Mouse (Mus musculus): ENCODE measurements around the gene Sept6. TPM values are rescaled to one million over a fixed set of nuclear protein-coding genes. Genes with fewer than 3 reads are reported as not detected.

The Sept6 gene
- polyA plus RNA-seq (2015; fragmentation: Nextera tagmentation; extraction: Ambion mirVana) = 5.0 and 5.9 TPM in 2 replicates

DNA sequence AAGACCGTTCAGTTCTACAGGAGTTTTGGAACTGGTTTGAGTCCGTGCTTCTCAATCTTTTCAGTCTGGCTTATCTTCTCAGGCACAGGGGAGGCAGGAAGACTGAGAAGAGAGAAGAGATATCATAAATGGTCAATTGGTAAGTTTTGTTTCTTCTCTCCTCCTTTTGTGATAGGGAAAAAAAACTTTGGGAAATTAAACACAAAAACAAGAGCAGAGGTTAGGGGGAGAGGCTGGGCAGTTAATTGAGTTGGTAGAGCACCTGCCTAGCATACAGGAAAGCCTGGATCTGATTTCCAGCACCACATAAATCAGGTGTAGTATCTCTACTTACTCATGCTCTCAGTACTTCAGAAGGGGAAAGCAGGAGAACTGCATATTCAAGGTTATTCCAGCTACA, at the start of gene Sept6:
TSS of gene Sept6 (minus strand) at position 101 of the 400 bp plus-strand sequence.
- Histone ChIP-seq H3K36me3 (no peaks in the 10 kb centered on the region), H3K4me2 (no peak within 1 kb of the TSS), H3K9ac (no peak within 1 kb of the TSS), H3K27me3 (no peaks in the 10 kb centered on the region), H3K4me3 (replicated peaks) (no peak within 1 kb of the TSS), H3K9me3 (replicated peaks) (no peaks in the 10 kb centered on the region), H3K4me1 (replicated peaks) (no peaks in the 10 kb centered on the region), H3K27ac (no peak within 1 kb of the TSS)
- ATAC-seq (ENCODE audit: low read depth) = no peak
- 30% methylated on average over 2 of the region's 2 CpGs for WGBS (ENCODE audit: insufficient replicate concordance)
- no peak for DNase-seq

DNA sequence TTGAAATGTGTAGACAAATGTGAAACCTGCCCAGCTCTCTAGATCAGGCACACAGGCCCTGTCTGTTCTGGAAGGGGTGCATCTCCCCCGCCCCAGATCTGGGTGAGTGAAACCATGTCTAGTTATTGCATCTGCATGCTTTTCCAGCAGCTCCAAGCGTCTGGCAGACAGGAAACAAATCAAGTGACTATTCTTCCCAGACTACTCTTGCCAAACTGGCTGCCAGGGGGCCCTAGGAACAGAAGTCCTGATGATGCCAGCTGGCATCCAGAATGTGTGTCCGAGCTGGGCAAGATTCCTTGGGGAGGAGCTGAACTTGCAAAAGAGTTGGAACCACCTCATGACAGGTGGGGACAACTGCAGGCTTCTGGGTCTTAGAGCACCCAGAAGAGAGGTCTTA, 36.8 kb upstream of the Sept6 start:
- H3K9ac ChIP-seq = no peak overlapping the region
- no peaks in the 10 kb centered on the region for H3K9me3 ChIP-seq (replicated peaks)
- ATAC-seq (ENCODE audit: low read depth) = no peak
- no peak overlapping the region for H3K27ac ChIP-seq
- no peak overlapping the region for H3K4me2 ChIP-seq
- no peaks in the 10 kb centered on the region for H3K27me3 ChIP-seq
- H3K4me3 ChIP-seq (replicated peaks) = no peak overlapping the region
- H3K4me1 ChIP-seq (replicated peaks) = no peaks in the 10 kb centered on the region
- no peak for DNase-seq
- 47% methylated on average over 3 of the region's 3 CpGs for WGBS (ENCODE audit: insufficient replicate concordance)
- no peaks in the 10 kb centered on the region for H3K36me3 ChIP-seq

DNA sequence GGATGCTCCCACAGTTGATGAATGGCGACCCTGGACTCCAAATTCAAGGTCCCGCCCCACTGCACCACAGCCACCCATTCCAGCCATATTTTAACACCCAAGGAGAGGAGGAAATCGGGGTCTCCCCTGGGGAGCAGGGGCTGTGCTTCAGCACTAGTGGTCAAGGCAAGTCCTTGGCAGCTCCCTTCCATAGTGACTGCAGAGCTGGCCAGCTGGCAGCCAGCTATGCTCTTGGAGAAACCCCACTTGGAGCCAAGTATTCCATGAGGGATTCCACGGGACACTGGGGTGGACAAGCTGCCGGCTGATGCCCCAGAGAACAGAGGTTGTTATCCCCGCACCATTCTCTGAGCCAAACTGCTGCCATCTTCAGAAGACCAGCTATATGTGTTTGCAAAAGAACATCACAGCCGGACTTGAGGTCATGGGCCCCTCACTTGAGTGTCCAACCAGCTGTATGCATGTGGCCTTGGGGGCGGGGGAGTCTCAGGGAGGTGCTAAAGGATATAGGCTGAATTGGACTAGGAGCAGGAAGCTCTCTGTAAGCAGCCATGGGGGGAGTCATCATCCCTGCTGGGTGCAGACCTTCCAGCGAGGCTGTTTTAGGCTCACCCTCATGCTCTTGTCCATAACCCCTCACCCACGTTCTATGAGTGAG, 32.2 kb upstream of the Sept6 start:
- Histone ChIP-seq H3K9ac (no peak overlapping the region), H3K27ac (no peak overlapping the region), H3K9me3 (replicated peaks) (no peaks in the 10 kb centered on the region), H3K4me1 (replicated peaks) (no peaks in the 10 kb centered on the region), H3K4me2 (no peak overlapping the region), H3K4me3 (replicated peaks) (no peak overlapping the region), H3K36me3 (no peaks in the 10 kb centered on the region), H3K27me3 (no peaks in the 10 kb centered on the region)
- 69% methylated on average over 10 of the region's 10 CpGs for WGBS (ENCODE audit: insufficient replicate concordance)
- ATAC-seq (ENCODE audit: low read depth) = no peak
- DNase-seq = no peak

DNA sequence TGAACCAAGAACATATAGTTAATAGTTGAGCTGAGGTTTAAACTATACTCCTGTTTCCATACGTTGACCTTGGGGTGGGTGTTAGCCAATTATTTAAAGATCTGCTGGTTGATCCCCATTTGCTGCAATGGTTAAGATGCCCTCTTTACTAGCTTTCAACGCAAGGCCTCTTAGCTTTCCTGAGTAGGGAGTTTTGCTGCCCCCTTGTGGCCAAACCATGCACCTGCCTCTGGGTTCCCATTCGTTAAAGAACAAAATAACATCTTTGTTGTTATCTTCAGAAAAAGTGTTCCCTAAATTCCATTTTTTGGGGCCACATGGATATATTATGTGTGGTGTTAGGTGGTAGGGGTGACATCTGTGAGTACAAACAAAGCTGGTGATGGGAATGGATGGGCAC, 31.1 kb upstream of the Sept6 start:
- no peaks in the 10 kb centered on the region for H3K27me3 ChIP-seq
- 16% methylated on average over 3 of the region's 3 CpGs for WGBS (ENCODE audit: insufficient replicate concordance)
- no peak overlapping the region for H3K4me2 ChIP-seq
- no peaks in the 10 kb centered on the region for H3K36me3 ChIP-seq
- DNase-seq (peak; percentile 10), ATAC-seq (ENCODE audit: low read depth) (no peak)
- no peak overlapping the region for H3K9ac ChIP-seq
- no peak overlapping the region for H3K27ac ChIP-seq
- no peaks in the 10 kb centered on the region for H3K4me1 ChIP-seq (replicated peaks)
- no peak overlapping the region for H3K4me3 ChIP-seq (replicated peaks)
- H3K9me3 ChIP-seq (replicated peaks) = no peaks in the 10 kb centered on the region

DNA sequence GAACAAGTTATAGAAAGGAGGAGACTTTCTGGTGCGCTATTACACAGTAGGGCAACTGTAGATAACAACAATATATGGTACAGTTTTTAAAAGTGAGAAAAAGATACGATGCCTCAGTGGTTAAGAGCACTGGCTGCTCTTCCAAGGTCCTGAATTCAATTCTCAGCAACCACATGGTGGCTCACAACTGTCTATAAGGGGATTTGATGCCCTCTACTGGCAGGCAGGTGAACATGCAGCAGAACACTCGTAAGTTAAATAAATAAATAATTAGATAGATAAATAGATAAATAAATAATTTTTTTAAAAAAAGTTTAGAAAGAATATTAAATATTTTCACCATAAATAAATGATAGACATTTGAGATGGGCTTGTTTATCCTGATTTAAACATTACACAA, 27.5 kb upstream of the Sept6 start:
- Histone ChIP-seq H3K9ac (no peak overlapping the region), H3K4me1 (replicated peaks) (no peaks in the 10 kb centered on the region), H3K9me3 (replicated peaks) (no peaks in the 10 kb centered on the region), H3K27me3 (no peaks in the 10 kb centered on the region), H3K4me2 (no peak overlapping the region), H3K4me3 (replicated peaks) (no peak overlapping the region), H3K27ac (no peak overlapping the region), H3K36me3 (no peaks in the 10 kb centered on the region)
- 51% methylated on average over 3 of the region's 3 CpGs for WGBS (ENCODE audit: insufficient replicate concordance)
- ATAC-seq (ENCODE audit: low read depth) (no peak), DNase-seq (no peak)

GRCm38 (mm10) chrX:37018150-37018654, 26.6 kb upstream of the Sept6 start:
- no peak overlapping the region for H3K27ac ChIP-seq
- 70% methylated on average over 9 of the region's 9 CpGs for WGBS (ENCODE audit: insufficient replicate concordance)
- H3K4me2 ChIP-seq = no peak overlapping the region
- no peaks in the 10 kb centered on the region for H3K4me1 ChIP-seq (replicated peaks)
- no peaks in the 10 kb centered on the region for H3K9me3 ChIP-seq (replicated peaks)
- DNase-seq (no peak), ATAC-seq (ENCODE audit: low read depth) (no peak)
- no peaks in the 10 kb centered on the region for H3K27me3 ChIP-seq
- no peak overlapping the region for H3K4me3 ChIP-seq (replicated peaks)
- H3K36me3 ChIP-seq = no peaks in the 10 kb centered on the region
- no peak overlapping the region for H3K9ac ChIP-seq

DNA sequence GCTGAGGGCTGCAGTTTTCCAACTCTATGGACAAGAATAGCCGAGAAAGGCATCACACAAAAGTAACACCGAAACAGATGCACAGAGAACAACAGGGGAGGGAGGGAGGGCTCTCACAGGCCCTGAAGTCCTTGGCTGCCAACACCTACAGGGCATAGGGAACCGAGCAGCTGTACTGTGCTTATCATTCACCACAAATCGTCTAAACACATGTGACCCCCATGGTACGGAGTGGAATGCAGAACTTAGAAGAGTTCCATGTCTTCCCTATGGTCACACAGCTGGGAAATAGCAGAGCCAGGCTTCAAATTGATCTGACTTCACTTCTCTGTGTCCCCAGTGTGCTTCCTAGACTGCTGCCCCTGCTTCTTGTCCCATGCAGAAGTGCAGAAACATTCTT, 22.3 kb upstream of the Sept6 start:
- no peak for DNase-seq
- H3K9ac ChIP-seq = no peak overlapping the region
- H3K4me3 ChIP-seq (replicated peaks) = no peak overlapping the region
- no peak for ATAC-seq (ENCODE audit: low read depth)
- no peaks in the 10 kb centered on the region for H3K9me3 ChIP-seq (replicated peaks)
- no peaks in the 10 kb centered on the region for H3K27me3 ChIP-seq
- no peak overlapping the region for H3K27ac ChIP-seq
- no peaks in the 10 kb centered on the region for H3K36me3 ChIP-seq
- H3K4me2 ChIP-seq = no peak overlapping the region
- 32% methylated on average over 5 of the region's 5 CpGs for WGBS (ENCODE audit: insufficient replicate concordance)
- no peaks in the 10 kb centered on the region for H3K4me1 ChIP-seq (replicated peaks)

DNA sequence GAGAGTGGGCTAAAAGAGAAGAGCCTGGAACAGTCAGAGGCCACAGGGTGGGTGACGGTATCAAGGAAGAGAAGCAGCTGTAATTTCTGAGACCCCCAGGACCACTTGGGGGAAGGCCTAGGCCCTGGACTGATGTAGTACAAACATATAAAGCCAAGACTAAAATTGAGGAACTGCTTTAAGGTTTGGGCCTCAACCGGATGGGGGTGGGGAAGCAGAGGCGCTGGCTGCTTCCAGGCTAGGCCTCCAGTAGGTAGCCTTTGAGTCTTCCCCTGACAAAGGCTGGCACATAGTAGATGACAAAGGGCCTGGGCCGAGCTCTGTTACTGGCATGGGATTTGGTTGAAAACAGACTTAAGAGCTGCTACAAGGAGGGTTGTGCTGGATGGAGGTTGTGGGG, 555 bp downstream of the Sept6 start:
- Histone ChIP-seq H3K4me3 (replicated peaks) (no peak overlapping the region), H3K36me3 (no peaks in the 10 kb centered on the region), H3K9ac (no peak overlapping the region), H3K27ac (no peak overlapping the region), H3K4me1 (replicated peaks) (no peaks in the 10 kb centered on the region), H3K4me2 (no peak overlapping the region), H3K27me3 (no peaks in the 10 kb centered on the region), H3K9me3 (replicated peaks) (no peaks in the 10 kb centered on the region)
- WGBS (ENCODE audit: insufficient replicate concordance) = 49% methylated on average over 4 of the region's 4 CpGs
- DNase-seq (no peak), ATAC-seq (ENCODE audit: low read depth) (no peak)

DNA sequence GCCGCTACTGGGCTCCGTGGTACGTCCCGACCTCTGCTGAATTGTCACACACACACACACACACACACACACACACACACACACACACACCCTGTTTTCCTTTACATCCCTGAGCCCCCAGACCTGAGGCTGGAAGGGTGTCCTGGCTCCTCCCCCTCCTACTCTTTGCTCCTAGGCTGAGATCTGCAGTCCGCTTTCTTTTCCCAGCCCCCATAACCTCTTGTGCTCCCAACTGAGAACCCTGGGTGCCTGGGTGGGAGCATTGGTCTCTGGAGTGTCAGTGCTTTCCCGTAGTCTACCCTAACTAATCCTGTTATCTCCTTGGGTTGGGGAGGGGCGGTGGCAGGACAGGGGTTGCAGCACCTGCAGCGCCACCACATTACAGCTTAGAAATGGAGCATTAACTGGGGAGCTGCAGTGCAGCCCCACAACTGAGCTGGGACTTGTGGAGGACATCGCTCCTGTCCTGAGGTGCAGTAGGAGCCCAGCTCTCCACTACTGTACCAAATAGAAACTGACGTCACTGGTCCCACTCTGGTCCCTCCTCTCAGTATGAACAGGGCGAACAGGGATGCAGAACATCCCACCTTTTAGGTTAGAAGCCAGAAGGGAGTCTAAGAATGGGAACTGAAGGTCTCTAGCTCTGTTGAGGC, 1.7 kb downstream of the Sept6 start:
- peak; percentile 37; the same call in 1 of the 2 replicates for ATAC-seq (ENCODE audit: low read depth)
- peak; percentile 3 for DNase-seq
- peak overlapping the region; percentile 53; the same call in 1 of the 2 replicates for H3K9ac ChIP-seq

GRCm38 (mm10) chrX:36989234-36989751, 2.3 kb downstream of the Sept6 start:
- 14% methylated on average over 26 of the region's 29 CpGs for WGBS (ENCODE audit: insufficient replicate concordance)
- DNase-seq = peak; percentile 55
- H3K27me3 ChIP-seq = no peaks in the 10 kb centered on the region
- peak overlapping the region; percentile 65 for H3K4me3 ChIP-seq (replicated peaks)
- H3K4me2 ChIP-seq = peak overlapping the region; percentile 73
- no peaks in the 10 kb centered on the region for H3K36me3 ChIP-seq
- no peaks in the 10 kb centered on the region for H3K4me1 ChIP-seq (replicated peaks)
- H3K9me3 ChIP-seq (replicated peaks) = no peaks in the 10 kb centered on the region
- peak overlapping the region; percentile 53 for H3K9ac ChIP-seq
- H3K27ac ChIP-seq = no peak overlapping the region
- ATAC-seq (ENCODE audit: low read depth) = peak; percentile 89

More for the DNA sequence above, 1.7 kb downstream of the Sept6 start:
- Histone ChIP-seq H3K4me2 (peak overlapping the region; percentile 73), H3K36me3 (no peaks in the 10 kb centered on the region), H3K4me1 (replicated peaks) (no peaks in the 10 kb centered on the region), H3K9me3 (replicated peaks) (no peaks in the 10 kb centered on the region), H3K27ac (no peak overlapping the region), H3K27me3 (no peaks in the 10 kb centered on the region), H3K4me3 (replicated peaks) (peak overlapping the region; percentile 65)
- WGBS (ENCODE audit: insufficient replicate concordance) = 23% methylated on average over 7 of the region's 11 CpGs

GRCm38 (mm10) chrX:36988754-36989153, 2.8 kb downstream of the Sept6 start:
- Histone ChIP-seq H3K9ac (peak overlapping the region; percentile 53), H3K4me3 (replicated peaks) (peak overlapping the region; percentile 65), H3K27ac (no peak overlapping the region), H3K9me3 (replicated peaks) (no peaks in the 10 kb centered on the region), H3K27me3 (no peaks in the 10 kb centered on the region), H3K4me1 (replicated peaks) (no peaks in the 10 kb centered on the region), H3K36me3 (no peaks in the 10 kb centered on the region), H3K4me2 (peak overlapping the region; percentile 73)
- DNase-seq (peak; percentile 11), ATAC-seq (ENCODE audit: low read depth) (peak; percentile 60)
- 11% methylated on average over 19 of the region's 23 CpGs for WGBS (ENCODE audit: insufficient replicate concordance)

Data from liver, embryonic 13.5 days (tissue).